Mouse (Mus musculus) midbrain, embryonic 13.5 days (tissue): Measurements from ENCODE around the gene Olfr878. TPM values are rescaled to one million over a fixed set of nuclear protein-coding genes. Genes with fewer than 3 reads are reported as not detected.
A peak's percentile ranks its signal among the peaks of the same experiment; 100 is the strongest.

ENCODE experiments used
- ATAC-seq: fragments of 200-750 bp; cut with Nextera tagmentation; 2 replicates; pipeline ENCODE4 v1.8.0; 2017; ENCODE audit warnings: mild to moderate bottlenecking, moderate TSS enrichment, moderate library complexity
- H3K27ac ChIP-seq: fragments of 300-500 bp; sonication (generic); 2 replicates; pipeline ENCODE4 v1.5.1; 2015; ENCODE audit warnings: inconsistent platforms, mild to moderate bottlenecking, moderate library complexity
- H3K27me3 ChIP-seq: fragments of 300-500 bp; sonication (generic); 2 replicates; pipeline ENCODE4 v1.6.1; 2015; ENCODE audit warnings: mild to moderate bottlenecking, inconsistent platforms
- H3K36me3 ChIP-seq: fragments of 300-500 bp; sonication (generic); 2 replicates; pipeline ENCODE4 v1.6.1; 2015; ENCODE audit warnings: mild to moderate bottlenecking, inconsistent platforms
- H3K4me1 ChIP-seq: fragments of 300-500 bp; sonication (generic); replicated peaks from 2 replicates; pipeline ENCODE4 v1.6.1; 2015; ENCODE audit warnings: inconsistent platforms
- H3K4me2 ChIP-seq: fragments of 300-500 bp; sonication (generic); replicated peaks from 2 replicates; pipeline ENCODE4 v1.6.1; 2015; ENCODE audit warnings: moderate library complexity, mild to moderate bottlenecking, inconsistent platforms
- H3K4me3 ChIP-seq: fragments of 300-500 bp; sonication (generic); replicated peaks from 2 replicates; pipeline ENCODE4 v1.5.1; 2015; ENCODE audit warnings: mild to moderate bottlenecking, inconsistent platforms
- H3K9ac ChIP-seq: fragments of 300-500 bp; sonication (generic); replicated peaks from 2 replicates; pipeline ENCODE4 v1.6.1; 2015; ENCODE audit warnings: mild to moderate bottlenecking, inconsistent platforms
- H3K9me3 ChIP-seq: fragments of 300-500 bp; sonication (generic); 2 replicates; pipeline ENCODE4 v1.6.1; 2016; ENCODE audit warnings: mild to moderate bottlenecking, inconsistent platforms
- WGBS: fragments of 180-500 bp; shearing (Covaris S2); methylation state at CpG from one replicate; pipeline ENCODE4 v1.1.7; 2015; 5-methylcytosine and 5-hydroxymethylcytosine counted together
- polyA plus RNA-seq: library from polyadenylated mRNA; unstranded; fragments of >200 nt; fragmentation: Nextera tagmentation; extraction: Ambion mirVana; gene quantifications from 2 replicates; pipeline ENCODE4 v1.2.1, GENCODE M21; 2015

Gene Olfr878
- polyA plus RNA-seq, result not detected in 2 replicates

GRCm38 (mm10) chr9:37917540-37917939 lies at the start of gene Olfr878:
TSS of gene Olfr878 (plus strand) at chr9:37917840.
- no peaks in the 10 kb centered on the region for H3K9me3 ChIP-seq
- no peaks in the 10 kb centered on the region for H3K36me3 ChIP-seq
- H3K4me2 ChIP-seq, result no peak within 1 kb of the TSS
- no peak within 1 kb of the TSS for H3K9ac ChIP-seq
- H3K27me3 ChIP-seq, result no peaks in the 10 kb centered on the region
- WGBS, result 86% methylated on average over 2 of the region's 2 CpGs
- no peak within 1 kb of the TSS for H3K4me3 ChIP-seq
- H3K27ac ChIP-seq, result no peak within 1 kb of the TSS
- H3K4me1 ChIP-seq, result no peaks in the 10 kb centered on the region
- ATAC-seq, result no peak

GRCm38 (mm10) chr9:37870246-37870645 lies 47.4 kb upstream of the Olfr878 start:
- Histone ChIP-seq H3K4me3 (no peak overlapping the region), H3K4me2 (no peak overlapping the region), H3K9me3 (no peaks in the 10 kb centered on the region), H3K36me3 (no peaks in the 10 kb centered on the region), H3K27me3 (no peaks in the 10 kb centered on the region), H3K27ac (no peak overlapping the region), H3K9ac (no peak overlapping the region), H3K4me1 (no peaks in the 10 kb centered on the region)
- 69% methylated on average over 1 of the region's 1 CpGs for WGBS
- ATAC-seq, result no peak

- Histone ChIP-seq H3K36me3 (no peaks in the 10 kb centered on the region), H3K4me3 (no peak overlapping the region), H3K9ac (no peak overlapping the region), H3K27me3 (no peaks in the 10 kb centered on the region), H3K4me2 (no peak overlapping the region), H3K9me3 (no peaks in the 10 kb centered on the region), H3K4me1 (no peaks in the 10 kb centered on the region), H3K27ac (no peak overlapping the region)
- 88% methylated on average over 1 of the region's 1 CpGs for WGBS
- ATAC-seq, result no peak
Measured at GRCm38 (mm10) chr9:37871097-37871496, 46.5 kb upstream of the Olfr878 start.

GRCm38 (mm10) chr9:37871536-37871935 lies 46.1 kb upstream of the Olfr878 start:
- no peak overlapping the region for H3K27ac ChIP-seq
- 74% methylated on average over 1 of the region's 1 CpGs for WGBS
- no peaks in the 10 kb centered on the region for H3K9me3 ChIP-seq
- H3K4me1 ChIP-seq, result no peaks in the 10 kb centered on the region
- no peak for ATAC-seq
- H3K4me3 ChIP-seq, result no peak overlapping the region
- H3K36me3 ChIP-seq, result no peaks in the 10 kb centered on the region
- H3K9ac ChIP-seq, result no peak overlapping the region
- no peaks in the 10 kb centered on the region for H3K27me3 ChIP-seq
- H3K4me2 ChIP-seq, result no peak overlapping the region

- no peaks in the 10 kb centered on the region for H3K27me3 ChIP-seq
- H3K4me3 ChIP-seq, result no peak overlapping the region
- no peak overlapping the region for H3K9ac ChIP-seq
- H3K36me3 ChIP-seq, result no peaks in the 10 kb centered on the region
- H3K4me2 ChIP-seq, result no peak overlapping the region
- WGBS, result 13% methylated on average over 2 of the region's 2 CpGs
- H3K9me3 ChIP-seq, result no peaks in the 10 kb centered on the region
- 0 out of 2 replicates have a peak, but pooled peaks cover 6% of the 10 kb centered on the region for H3K4me1 ChIP-seq
- H3K27ac ChIP-seq, result no peak overlapping the region
- ATAC-seq, result peak; percentile 66; the same call in 1 of the 2 replicates
Measured at GRCm38 (mm10) chr9:37890960-37891359, 26.7 kb upstream of the Olfr878 start.

GRCm38 (mm10) chr9:37896661-37897060 lies 21.0 kb upstream of the Olfr878 start, which contains the start of gene Olfr145:
TSS of gene Olfr145 (plus strand) at chr9:37896724.
- Histone ChIP-seq H3K36me3 (no peaks in the 10 kb centered on the region), H3K27me3 (no peaks in the 10 kb centered on the region), H3K4me2 (no peak within 1 kb of the TSS), H3K9me3 (no peaks in the 10 kb centered on the region), H3K9ac (no peak within 1 kb of the TSS), H3K27ac (no peak within 1 kb of the TSS), H3K4me3 (no peak within 1 kb of the TSS), H3K4me1 (no peaks in the 10 kb centered on the region)
- WGBS, result 17% methylated on average over 2 of the region's 2 CpGs
- no peak for ATAC-seq

GRCm38 (mm10) chr9:37905555-37905954 lies 12.1 kb upstream of the Olfr878 start:
- Histone ChIP-seq H3K4me1 (no peaks in the 10 kb centered on the region), H3K4me3 (no peak overlapping the region), H3K9ac (no peak overlapping the region), H3K36me3 (no peaks in the 10 kb centered on the region), H3K27me3 (no peaks in the 10 kb centered on the region), H3K4me2 (no peak overlapping the region), H3K27ac (no peak overlapping the region), H3K9me3 (no peaks in the 10 kb centered on the region)
- ATAC-seq, result no peak
- WGBS, result 71% methylated on average over 3 of the region's 3 CpGs

- no peaks in the 10 kb centered on the region for H3K36me3 ChIP-seq
- ATAC-seq, result no peak
- WGBS, result 58% methylated on average over 1 of the region's 1 CpGs
- no peaks in the 10 kb centered on the region for H3K27me3 ChIP-seq
- no peak overlapping the region for H3K27ac ChIP-seq
- no peak overlapping the region for H3K4me3 ChIP-seq
- H3K9ac ChIP-seq, result no peak overlapping the region
- H3K4me1 ChIP-seq, result no peaks in the 10 kb centered on the region
- no peaks in the 10 kb centered on the region for H3K9me3 ChIP-seq
- no peak overlapping the region for H3K4me2 ChIP-seq
Measured at GRCm38 (mm10) chr9:37918018-37918417, 378 bp downstream of the Olfr878 start.

- Histone ChIP-seq H3K27me3 (no peaks in the 10 kb centered on the region), H3K9me3 (no peaks in the 10 kb centered on the region)
- WGBS, result 90% methylated on average over 5 of the region's 5 CpGs
Measured at GRCm38 (mm10) chr9:37924194-37924593, 6.6 kb downstream of the Olfr878 start.

GRCm38 (mm10) chr9:37925445-37925844 lies 7.8 kb downstream of the Olfr878 start:
- H3K4me2 ChIP-seq, result no peak overlapping the region
- no peak for ATAC-seq
- WGBS, result 66% methylated on average over 2 of the region's 2 CpGs
- no peaks in the 10 kb centered on the region for H3K4me1 ChIP-seq
- no peak overlapping the region for H3K27ac ChIP-seq
- no peaks in the 10 kb centered on the region for H3K36me3 ChIP-seq
- no peaks in the 10 kb centered on the region for H3K9me3 ChIP-seq
- H3K9ac ChIP-seq, result no peak overlapping the region
- no peak overlapping the region for H3K4me3 ChIP-seq
- H3K27me3 ChIP-seq, result no peaks in the 10 kb centered on the region

More at GRCm38 (mm10) chr9:37924194-37924593, 6.6 kb downstream of the Olfr878 start:
- Histone ChIP-seq H3K9ac (no peak overlapping the region), H3K36me3 (no peaks in the 10 kb centered on the region), H3K4me1 (no peaks in the 10 kb centered on the region), H3K4me2 (no peak overlapping the region), H3K27ac (no peak overlapping the region), H3K4me3 (no peak overlapping the region)
- ATAC-seq, result no peak

GRCm38 (mm10) chr9:37926019-37927013 lies 8.7 kb downstream of the Olfr878 start:
- no peak for ATAC-seq
- no peaks in the 10 kb centered on the region for H3K27me3 ChIP-seq
- no peak overlapping the region for H3K4me3 ChIP-seq
- no peak overlapping the region for H3K9ac ChIP-seq
- H3K4me2 ChIP-seq, result no peak overlapping the region
- H3K27ac ChIP-seq, result no peak overlapping the region
- H3K9me3 ChIP-seq, result no peaks in the 10 kb centered on the region
- no peaks in the 10 kb centered on the region for H3K4me1 ChIP-seq
- 64% methylated on average over 3 of the region's 3 CpGs for WGBS
- no peaks in the 10 kb centered on the region for H3K36me3 ChIP-seq

GRCm38 (mm10) chr9:37932519-37932918 lies 14.9 kb downstream of the Olfr878 start:
- no peak overlapping the region for H3K4me2 ChIP-seq
- no peaks in the 10 kb centered on the region for H3K9me3 ChIP-seq
- WGBS, result 8% methylated on average over 11 of the region's 11 CpGs
- no peaks in the 10 kb centered on the region for H3K27me3 ChIP-seq
- no peak overlapping the region for H3K27ac ChIP-seq
- no peaks in the 10 kb centered on the region for H3K36me3 ChIP-seq
- H3K4me3 ChIP-seq, result no peak overlapping the region
- peak; percentile 91 for ATAC-seq
- H3K4me1 ChIP-seq, result no peaks in the 10 kb centered on the region
- no peak overlapping the region for H3K9ac ChIP-seq
